In the genomic region with DNA sequence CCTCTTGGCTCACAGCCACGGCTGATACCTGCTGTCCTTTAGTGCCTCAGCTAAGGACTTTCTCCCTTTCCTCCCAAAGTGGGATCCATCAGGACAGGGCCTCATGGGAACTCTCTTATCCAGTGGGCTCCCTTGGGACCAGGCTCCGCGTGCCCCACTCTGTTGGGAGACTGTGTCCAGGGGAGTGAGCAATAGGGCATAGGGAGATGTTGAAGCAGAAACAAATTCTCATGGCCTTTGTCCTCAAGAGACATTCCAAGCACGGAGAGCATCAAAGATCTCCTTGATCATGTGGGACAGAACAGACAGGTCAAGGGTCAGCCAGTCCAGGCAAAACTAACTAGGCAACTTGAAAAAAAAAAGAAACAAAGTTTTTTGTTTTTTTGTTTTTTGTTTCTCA, we compare ENCODE assay signal across 23 mouse cellular contexts. TPM values are rescaled to one million over a fixed set of nuclear protein-coding genes. Genes with fewer than 3 reads are reported as not detected.
DNase-seq lines count a peak whose midpoint lies in the region; ATAC-seq lines count a peak whose summit lies in the region.
"Had no signal": no experiment of that assay in that cellular context is flagged by ENCODE, and none has a peak within 500 bp of the region (broad histone marks: within the 10 kb centered on the region; RNA-seq: fewer than 3 reads in every experiment).

No protein-coding gene starts in this region.

- no peak for ATAC-seq in forebrain, embryonic 13.5 days
- ATAC-seq in forebrain, embryonic 15.5 days (replicated peaks): no peak
- ATAC-seq in kidney, embryonic 15.5 days (replicated peaks; ENCODE audit: low FRiP score): no peak
- no peak for ATAC-seq in CD4-positive, CD25-positive, alpha-beta regulatory T cell, adult 4 months
- ATAC-seq: forebrain, postnatal 0 days; intestine, embryonic 15.5 days; liver, embryonic 12.5 days; Patski had no signal

- 69% methylated on average over 4 of the region's 4 CpGs for WGBS in forebrain, embryonic 13.5 days
- 69% methylated on average over 4 of the region's 4 CpGs for WGBS in forebrain, embryonic 15.5 days
- 64% methylated on average over 4 of the region's 4 CpGs for WGBS in kidney, embryonic 15.5 days

- 0 out of 2 replicates have a peak, but pooled peaks cover 8% of the 10 kb centered on the region for H3K4me1 ChIP-seq in forebrain, embryonic 13.5 days
- H3K4me1 ChIP-seq in forebrain, embryonic 15.5 days: 0 out of 2 replicates have a peak, but pooled peaks cover 5% of the 10 kb centered on the region
- H3K4me1 ChIP-seq in kidney, embryonic 15.5 days: peaks cover 23% of the 10 kb centered on the region
- H3K4me1 ChIP-seq: hindbrain, embryonic 15.5 days; liver, embryonic 12.5 days had no signal

- no peaks in the 10 kb centered on the region for H3K36me3 ChIP-seq in forebrain, embryonic 13.5 days (ENCODE audit: poor library complexity, severe bottlenecking)
- H3K36me3 ChIP-seq in forebrain, embryonic 15.5 days: no peaks in the 10 kb centered on the region
- no peaks in the 10 kb centered on the region for H3K36me3 ChIP-seq in kidney, embryonic 15.5 days
- H3K36me3 ChIP-seq: hindbrain, embryonic 15.5 days; intestine, embryonic 15.5 days; liver, embryonic 12.5 days; midbrain, embryonic 12.5 days had no signal

- H3K9ac ChIP-seq in forebrain, embryonic 13.5 days: no peak overlapping the region
- H3K9ac ChIP-seq in forebrain, embryonic 15.5 days (replicated peaks): no peak overlapping the region
- H3K9ac ChIP-seq in kidney, embryonic 15.5 days: no peak overlapping the region
- H3K9ac ChIP-seq: forebrain, postnatal 0 days; hindbrain, embryonic 15.5 days; intestine, embryonic 15.5 days; liver, embryonic 12.5 days; midbrain, embryonic 12.5 days had no signal

- peak overlapping the region; percentile 54 for H3K27ac ChIP-seq in forebrain, embryonic 13.5 days
- no peak overlapping the region for H3K27ac ChIP-seq in forebrain, embryonic 15.5 days (replicated peaks)
- H3K27ac ChIP-seq in kidney, embryonic 15.5 days: no peak overlapping the region
- H3K27ac ChIP-seq: hindbrain, embryonic 15.5 days; intestine, embryonic 15.5 days; liver, embryonic 12.5 days; midbrain, embryonic 12.5 days; stomach, postnatal 0 days had no signal

- no peak overlapping the region for H3K4me2 ChIP-seq in forebrain, embryonic 13.5 days
- no peak overlapping the region for H3K4me2 ChIP-seq in forebrain, embryonic 15.5 days (replicated peaks)
- no peak overlapping the region for H3K4me2 ChIP-seq in kidney, embryonic 15.5 days
- H3K4me2 ChIP-seq: hindbrain, embryonic 15.5 days; intestine, embryonic 15.5 days; liver, embryonic 12.5 days; midbrain, embryonic 12.5 days had no signal

- DNase-seq in kidney, adult 8-10 months: peak; percentile 49 to 57
- peak; percentile 29 for DNase-seq in 3T3-L1 (ENCODE audit: low read depth, low spot score)
- peak; percentile 53 to 70 for DNase-seq in kidney, postnatal 36 days
- no peak for DNase-seq in cerebellum, adult 9-11 months
- DNase-seq: adrenal gland, adult 2 months; cerebellum, adult 11 months; embryo, embryonic 11 days; forebrain, postnatal 0 days; gastrocnemius, postnatal 25 days; heart, postnatal 4 days; lung, adult 18-20 months; lung, postnatal 10 days; thymus, adult 2 months had no signal

- H3K9me3 ChIP-seq in forebrain, embryonic 13.5 days (replicated peaks): no peaks in the 10 kb centered on the region
- H3K9me3 ChIP-seq in forebrain, embryonic 15.5 days: no peaks in the 10 kb centered on the region
- no peaks in the 10 kb centered on the region for H3K9me3 ChIP-seq in kidney, embryonic 15.5 days (replicated peaks)
- H3K9me3 ChIP-seq: hindbrain, embryonic 15.5 days; intestine, embryonic 15.5 days; liver, embryonic 12.5 days; midbrain, embryonic 12.5 days had no signal

- no peak overlapping the region for H3K4me3 ChIP-seq in forebrain, embryonic 13.5 days
- no peak overlapping the region for H3K4me3 ChIP-seq in forebrain, embryonic 15.5 days
- no peak overlapping the region for H3K4me3 ChIP-seq in kidney, embryonic 15.5 days (replicated peaks)
- H3K4me3 ChIP-seq: hindbrain, embryonic 15.5 days; intestine, embryonic 15.5 days; liver, embryonic 12.5 days; midbrain, embryonic 12.5 days had no signal

- no peaks in the 10 kb centered on the region for H3K27me3 ChIP-seq in forebrain, embryonic 13.5 days
- no peaks in the 10 kb centered on the region for H3K27me3 ChIP-seq in forebrain, embryonic 15.5 days
- H3K27me3 ChIP-seq in kidney, embryonic 15.5 days: no peaks in the 10 kb centered on the region
- H3K27me3 ChIP-seq: hindbrain, embryonic 15.5 days; intestine, embryonic 15.5 days; liver, embryonic 12.5 days; midbrain, embryonic 12.5 days; Patski had no signal

RNA-seq across cellular contexts. Expression of gene Slc12a8, which starts 50.6 kb away (rescaled TPM):
- 0.67 and 0.92 TPM in 2 replicates for polyA plus RNA-seq in forebrain, embryonic 13.5 days (2015; fragmentation: Nextera tagmentation; extraction: Ambion mirVana)
- 0.83 and 0.92 TPM in 2 replicates for polyA plus RNA-seq in forebrain, embryonic 15.5 days (2015; fragmentation: Nextera tagmentation; extraction: Ambion mirVana)
- 0.84 and 1.4 TPM in 2 replicates for polyA plus RNA-seq in kidney, embryonic 15.5 days (2015; fragmentation: Nextera tagmentation; extraction: Ambion mirVana)
- polyA plus RNA-seq in CD4-positive, CD25-positive, alpha-beta regulatory T cell, adult 4 months (2017; shearing (Covaris generic)): 1 to 10 TPM; 5.0 to 7.0 TPM
